9 mouse cellular contexts compared by ENCODE assay signal in the genomic region with DNA sequence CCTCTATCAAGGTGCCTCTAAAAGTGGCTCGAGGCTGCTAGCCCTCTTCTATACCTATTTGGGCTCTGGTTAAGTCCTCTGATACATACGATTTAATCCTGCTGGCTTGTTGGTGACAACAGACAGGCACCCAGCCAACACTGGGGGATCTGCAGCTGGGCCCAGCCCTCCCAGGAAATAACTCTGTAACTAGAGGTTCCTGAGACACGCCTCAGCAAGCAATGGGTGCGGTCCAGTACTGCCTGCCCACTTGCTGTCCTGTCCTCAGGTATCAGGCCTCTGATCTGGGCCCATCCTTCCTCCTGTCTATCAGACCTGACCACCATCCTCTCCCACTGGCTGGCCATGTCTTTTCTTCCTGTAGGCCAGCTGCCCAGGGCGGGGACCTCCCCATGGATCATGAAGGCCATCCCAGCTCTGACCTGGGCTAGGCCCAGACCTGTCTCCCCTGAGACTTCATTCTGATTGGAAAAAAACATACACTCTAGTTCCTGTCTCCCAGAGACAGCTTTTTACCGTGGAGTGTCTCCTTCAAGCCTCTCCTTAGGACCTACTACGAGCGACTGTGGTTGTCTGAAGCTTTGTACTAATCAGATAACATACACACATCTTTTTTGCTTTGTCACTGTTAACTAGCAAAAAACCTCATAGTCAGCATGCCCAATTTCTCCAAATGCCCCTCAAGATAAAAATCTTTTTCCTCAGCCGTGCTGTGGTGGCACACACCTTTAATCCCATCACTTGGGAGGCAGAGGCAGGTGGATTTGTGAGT. TPM values are rescaled to one million over a fixed set of nuclear protein-coding genes. Genes with fewer than 3 reads are reported as not detected.
DNase-seq lines count a peak whose midpoint lies in the region; ATAC-seq and TF ChIP-seq lines count a peak whose summit lies in the region.
"Had no signal": no experiment of that assay in that cellular context is flagged by ENCODE, and none has a peak within 500 bp of the region (broad histone marks: within the 10 kb centered on the region; RNA-seq: fewer than 3 reads in every experiment).

No protein-coding gene starts in this region.

- no peak for TF ChIP-seq CTCF in midbrain, postnatal 0 days (IDR thresholded peaks at IDR 0.05)

- H3K27me3 ChIP-seq in heart, embryonic 13.5 days (replicated peaks), result peaks cover 3% of the 10 kb centered on the region
- H3K27me3 ChIP-seq in liver, embryonic 16.5 days (ENCODE audit: control insufficient read depth, insufficient read depth, low read depth, low read length), result peaks cover 9% of the 10 kb centered on the region
- no peaks in the 10 kb centered on the region for H3K27me3 ChIP-seq in midbrain, postnatal 0 days (ENCODE audit: insufficient read depth, low read length)

- H3K36me3 ChIP-seq in heart, embryonic 13.5 days, result no peaks in the 10 kb centered on the region
- no peaks in the 10 kb centered on the region; the same call in 1 of the 2 replicates for H3K36me3 ChIP-seq in liver, embryonic 16.5 days (ENCODE audit: control insufficient read depth, insufficient read depth)
- H3K36me3 ChIP-seq in midbrain, postnatal 0 days (ENCODE audit: insufficient read depth, low read length), result no peaks in the 10 kb centered on the region

- peak; percentile 81 for DNase-seq in urinary bladder, postnatal 14 days (ENCODE audit: low spot score)
- no peak for DNase-seq in urinary bladder, adult 2 months (ENCODE audit: low spot score)
- no peak for DNase-seq in retina, embryonic 14.5 days (ENCODE audit: low spot score)
- no peak for DNase-seq in left cerebral cortex, adult 8-10 months (ENCODE audit: low spot score in 2 of 2)
- no peak for DNase-seq in midbrain, postnatal 0 days (ENCODE audit: low spot score)

- H3K27ac ChIP-seq in heart, embryonic 13.5 days (replicated peaks), result peak overlapping the region; percentile 65
- H3K27ac ChIP-seq in liver, embryonic 16.5 days (ENCODE audit: low read length), result peak overlapping the region; percentile 100
- H3K27ac ChIP-seq in midbrain, postnatal 0 days (ENCODE audit: low read depth, low read length), result no peak overlapping the region

- H3K4me1 ChIP-seq in heart, embryonic 13.5 days, result peaks cover 50% of the 10 kb centered on the region
- peaks cover 71% of the 10 kb centered on the region for H3K4me1 ChIP-seq in liver, embryonic 16.5 days (ENCODE audit: control insufficient read depth, low read depth, low read length)
- no peaks in the 10 kb centered on the region for H3K4me1 ChIP-seq in midbrain, postnatal 0 days (ENCODE audit: insufficient read depth, low read length)

- H3K9me3 ChIP-seq in heart, embryonic 13.5 days, result no peaks in the 10 kb centered on the region
- no peaks in the 10 kb centered on the region for H3K9me3 ChIP-seq in liver, embryonic 16.5 days (replicated peaks; ENCODE audit: control insufficient read depth, low read length)
- H3K9me3 ChIP-seq in midbrain, postnatal 0 days (ENCODE audit: low read length), result no peaks in the 10 kb centered on the region

- ATAC-seq in heart, embryonic 13.5 days (ENCODE audit: extremely low read depth, insufficient number of reproducible peaks, low FRiP score, low TSS enrichment), result no peak
- peak; percentile 51 for ATAC-seq in liver, embryonic 16.5 days (ENCODE audit: low read depth)
- no peak for ATAC-seq in midbrain, postnatal 0 days (ENCODE audit: low FRiP score)

- H3K9ac ChIP-seq in heart, embryonic 13.5 days, result peak overlapping the region; percentile 56; the same call in 1 of the 2 replicates
- peak overlapping the region; percentile 99 for H3K9ac ChIP-seq in liver, embryonic 16.5 days (ENCODE audit: low read depth, low read length)
- H3K9ac ChIP-seq in midbrain, postnatal 0 days (replicated peaks; ENCODE audit: low read length, poor library complexity, severe bottlenecking), result no peak overlapping the region

- 0 out of 2 replicates have a peak overlapping the region, but pooled peaks have one; percentile 5 for H3K4me3 ChIP-seq in heart, embryonic 13.5 days
- peak overlapping the region; percentile 46 for H3K4me3 ChIP-seq in liver, embryonic 16.5 days (ENCODE audit: low read depth, low read length)
- H3K4me3 ChIP-seq in midbrain, postnatal 0 days (ENCODE audit: low read depth, low read length), result no peak overlapping the region

- H3K4me2 ChIP-seq in heart, embryonic 13.5 days, result peak overlapping the region; percentile 97
- peak overlapping the region; percentile 96 for H3K4me2 ChIP-seq in liver, embryonic 16.5 days (ENCODE audit: low read depth, low read length)
- no peak overlapping the region for H3K4me2 ChIP-seq in midbrain, postnatal 0 days (ENCODE audit: low read depth, low read length, poor library complexity, severe bottlenecking)

- 59% methylated on average over 9 of the region's 9 CpGs for WGBS in heart, embryonic 13.5 days
- WGBS in liver, embryonic 16.5 days (ENCODE audit: insufficient replicate concordance), result 25% methylated on average over 9 of the region's 9 CpGs
- 81% methylated on average over 9 of the region's 9 CpGs for WGBS in midbrain, postnatal 0 days

RNA-seq across cellular contexts. Expression of a gene that starts 2.2 kb away (rescaled TPM):
- 51.2 and 58.0 TPM in 2 replicates for polyA plus RNA-seq in urinary bladder, adult 2 months (2012; rRNA removed)
- polyA plus RNA-seq in heart, embryonic 13.5 days (2015; fragmentation: Nextera tagmentation; extraction: Ambion mirVana), result 8.4 and 10.6 TPM in 2 replicates
- 46.7 and 53.7 TPM in 2 replicates for polyA plus RNA-seq in liver, embryonic 16.5 days (2015; fragmentation: Nextera tagmentation; extraction: Ambion mirVana)
- 10 to 100 TPM; 56.1 to 61.2 (median 58.5) TPM for total RNA-seq in left cerebral cortex, adult 8-10 months (2022)
- 71.2 and 105 TPM in 2 replicates for total RNA-seq in midbrain, postnatal 0 days (2014; rRNA removed)
- 58.7 and 70.5 TPM in 2 replicates for polyA plus RNA-seq in midbrain, postnatal 0 days (2015; fragmentation: Nextera tagmentation; extraction: Ambion mirVana)

RNA-seq across cellular contexts. Expression of a gene that starts 40.3 kb away (rescaled TPM):
- polyA plus RNA-seq in urinary bladder, adult 2 months (2012; rRNA removed), result 0.90 and 1.7 TPM in 2 replicates
- polyA plus RNA-seq in heart, embryonic 13.5 days (2015; fragmentation: Nextera tagmentation; extraction: Ambion mirVana), result 0.74 and 1.1 TPM in 2 replicates
- polyA plus RNA-seq in liver, embryonic 16.5 days (2015; fragmentation: Nextera tagmentation; extraction: Ambion mirVana), result 0.88 and 1.1 TPM in 2 replicates
- total RNA-seq in left cerebral cortex, adult 8-10 months (2022), result under 1 TPM; 0.33 to 0.94 (median 0.67) TPM
- 2.0 and 9.0 TPM in 2 replicates for total RNA-seq in midbrain, postnatal 0 days (2014; rRNA removed)
- 1.2 and 1.4 TPM in 2 replicates for polyA plus RNA-seq in midbrain, postnatal 0 days (2015; fragmentation: Nextera tagmentation; extraction: Ambion mirVana)
- total RNA-seq: monocyte, adult 5-6 weeks had no signal

RNA-seq across cellular contexts. Expression of a gene that starts 51.2 kb away (rescaled TPM):
- 18.4 and 23.8 TPM in 2 replicates for polyA plus RNA-seq in urinary bladder, adult 2 months (2012; rRNA removed)
- polyA plus RNA-seq in heart, embryonic 13.5 days (2015; fragmentation: Nextera tagmentation; extraction: Ambion mirVana), result 13.5 and 13.9 TPM in 2 replicates
- polyA plus RNA-seq in liver, embryonic 16.5 days (2015; fragmentation: Nextera tagmentation; extraction: Ambion mirVana), result 0.76 and 1.3 TPM in 2 replicates
- total RNA-seq in left cerebral cortex, adult 8-10 months (2022), result 10 to 100 TPM; 73.0 to 85.0 (median 79.7) TPM
- total RNA-seq in midbrain, postnatal 0 days (2014; rRNA removed), result 238 and 337 TPM in 2 replicates
- 86.8 and 92.9 TPM in 2 replicates for polyA plus RNA-seq in midbrain, postnatal 0 days (2015; fragmentation: Nextera tagmentation; extraction: Ambion mirVana)
- total RNA-seq: common myeloid progenitor, adult 5-6 weeks; monocyte, adult 5-6 weeks had no signal

RNA-seq across cellular contexts. Expression of a gene that starts 55.0 kb away (rescaled TPM):
- 245 and 352 TPM in 2 replicates for polyA plus RNA-seq in urinary bladder, adult 2 months (2012; rRNA removed)
- 188 and 220 TPM in 2 replicates for polyA plus RNA-seq in heart, embryonic 13.5 days (2015; fragmentation: Nextera tagmentation; extraction: Ambion mirVana)
- polyA plus RNA-seq in liver, embryonic 16.5 days (2015; fragmentation: Nextera tagmentation; extraction: Ambion mirVana), result 160 and 165 TPM in 2 replicates
- total RNA-seq in left cerebral cortex, adult 8-10 months (2022), result 100 to 1,000 TPM; 386 to 441 (median 416) TPM
- 607 and 625 TPM in 2 replicates for total RNA-seq in midbrain, postnatal 0 days (2014; rRNA removed)
- polyA plus RNA-seq in midbrain, postnatal 0 days (2015; fragmentation: Nextera tagmentation; extraction: Ambion mirVana), result 667 and 754 TPM in 2 replicates

RNA-seq across cellular contexts. Expression of a gene that starts 59.7 kb away (rescaled TPM):
- 9.6 and 14.0 TPM in 2 replicates for polyA plus RNA-seq in urinary bladder, adult 2 months (2012; rRNA removed)
- polyA plus RNA-seq in heart, embryonic 13.5 days (2015; fragmentation: Nextera tagmentation; extraction: Ambion mirVana), result 10.9 and 11.6 TPM in 2 replicates
- polyA plus RNA-seq in liver, embryonic 16.5 days (2015; fragmentation: Nextera tagmentation; extraction: Ambion mirVana), result 5.1 and 5.8 TPM in 2 replicates
- total RNA-seq in left cerebral cortex, adult 8-10 months (2022), result 10 to 100 TPM in 2 of 4 experiments, 1 to 10 TPM in 2; 9.5 to 12.0 (median 10.7) TPM
- 13.8 and 23.3 TPM in 2 replicates for total RNA-seq in midbrain, postnatal 0 days (2014; rRNA removed)
- polyA plus RNA-seq in midbrain, postnatal 0 days (2015; fragmentation: Nextera tagmentation; extraction: Ambion mirVana), result 13.3 and 15.9 TPM in 2 replicates
